Mouse (Mus musculus) embryonic fibroblast, embryonic 13.5 days (primary cell): ENCODE data around the gene Slc27a2.

Experiments
- CTCF ChIP-seq: IDR thresholded peaks from 2 replicates; pipeline ENCODE4 v1.5.1; 2011; ENCODE audit warnings: mild to moderate bottlenecking, control low read depth, low read length, moderate library complexity, borderline replicate concordance; ENCODE audit not compliant: insufficient read depth
- POLR2A ChIP-seq: IDR thresholded peaks from 2 replicates; pipeline ENCODE4 v1.6.1; 2011; ENCODE audit warnings: low read depth, mild to moderate bottlenecking, control low read depth, low read length, moderate library complexity

GRCm38 (mm10) chr2:126600533-126600932, 48.3 kb downstream of the Slc27a2 start:
- TF ChIP-seq CTCF, result no peak
- no peak for TF ChIP-seq POLR2A
